Mouse (Mus musculus): ENCODE measurements around the gene Baiap2l1. TPM values are rescaled to one million over a fixed set of nuclear protein-coding genes. Genes with fewer than 3 reads are reported as not detected.

Gene Baiap2l1
- polyA plus RNA-seq, 1 experiment from 2014 or later: 1.6 TPM

- no peaks in the 10 kb centered on the region for H3K36me3 ChIP-seq
- H3K9me3 ChIP-seq: peaks cover 8% of the 10 kb centered on the region; the same call in 1 of the 2 replicates
- no peak overlapping the region for H3K4me2 ChIP-seq
- no peak overlapping the region for H3K9ac ChIP-seq
- 90% methylated on average over 13 of the region's 13 CpGs for WGBS
- no peak overlapping the region for H3K4me3 ChIP-seq
- no peak for ATAC-seq (ENCODE audit: low read depth)
- H3K27ac ChIP-seq (replicated peaks): no peak overlapping the region
- H3K27me3 ChIP-seq: no peaks in the 10 kb centered on the region
- H3K4me1 ChIP-seq (replicated peaks): peaks cover 18% of the 10 kb centered on the region
Measured at GRCm38 (mm10) chr5:144251876-144252577, 105.9 kb downstream of the Baiap2l1 start.

GRCm38 (mm10) chr5:144249871-144250270 is 108.0 kb downstream of the Baiap2l1 start:
- WGBS: 81% methylated on average over 3 of the region's 3 CpGs
- no peak overlapping the region for H3K27ac ChIP-seq (replicated peaks)
- H3K36me3 ChIP-seq: no peaks in the 10 kb centered on the region
- H3K27me3 ChIP-seq: no peaks in the 10 kb centered on the region
- no peak overlapping the region for H3K4me3 ChIP-seq
- ATAC-seq (ENCODE audit: low read depth): no peak
- no peak overlapping the region for H3K9ac ChIP-seq
- H3K9me3 ChIP-seq: peaks cover 8% of the 10 kb centered on the region; the same call in 1 of the 2 replicates
- no peak overlapping the region for H3K4me2 ChIP-seq
- H3K4me1 ChIP-seq (replicated peaks): peaks cover 6% of the 10 kb centered on the region

- no peak overlapping the region for H3K4me3 ChIP-seq
- H3K36me3 ChIP-seq: no peaks in the 10 kb centered on the region
- H3K9me3 ChIP-seq: peaks cover 8% of the 10 kb centered on the region; the same call in 1 of the 2 replicates
- H3K9ac ChIP-seq: no peak overlapping the region
- no peaks in the 10 kb centered on the region for H3K4me1 ChIP-seq (replicated peaks)
- H3K27ac ChIP-seq (replicated peaks): no peak overlapping the region
- H3K4me2 ChIP-seq: no peak overlapping the region
- 79% methylated on average over 10 of the region's 10 CpGs for WGBS
- no peaks in the 10 kb centered on the region for H3K27me3 ChIP-seq
- no peak for ATAC-seq (ENCODE audit: low read depth)
Measured at GRCm38 (mm10) chr5:144247906-144248585, 109.9 kb downstream of the Baiap2l1 start.

DNA sequence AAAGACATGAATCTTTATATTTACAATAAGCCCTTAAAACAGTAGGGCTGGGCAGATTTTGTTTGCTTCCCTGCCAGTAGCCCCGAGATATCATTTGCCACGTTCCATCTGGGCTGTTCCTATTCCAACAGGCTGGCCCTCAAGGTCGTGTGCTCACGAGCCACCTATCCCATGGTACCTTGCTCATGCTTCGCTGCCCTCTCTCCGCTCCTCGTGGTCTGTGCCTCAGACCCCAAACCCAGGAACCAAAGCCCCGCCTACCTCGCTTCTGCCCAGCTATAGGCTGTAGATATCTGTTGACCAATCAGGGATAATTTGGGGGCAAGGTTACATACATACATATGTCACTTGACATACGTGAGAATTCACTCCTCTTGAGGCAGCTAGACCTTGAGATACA is 110.6 kb downstream of the Baiap2l1 start:
- Histone ChIP-seq H3K27ac (replicated peaks) (no peak overlapping the region), H3K36me3 (no peaks in the 10 kb centered on the region), H3K4me2 (no peak overlapping the region), H3K9me3 (peaks cover 8% of the 10 kb centered on the region; the same call in 1 of the 2 replicates), H3K27me3 (no peaks in the 10 kb centered on the region), H3K4me1 (replicated peaks) (no peaks in the 10 kb centered on the region), H3K9ac (no peak overlapping the region), H3K4me3 (no peak overlapping the region)
- no peak for ATAC-seq (ENCODE audit: low read depth)
- WGBS: 85% methylated on average over 10 of the region's 10 CpGs

GRCm38 (mm10) chr5:144246669-144247068 is 111.2 kb downstream of the Baiap2l1 start:
- H3K4me3 ChIP-seq: no peak overlapping the region
- no peak overlapping the region for H3K27ac ChIP-seq (replicated peaks)
- WGBS: 89% methylated on average over 7 of the region's 7 CpGs
- no peaks in the 10 kb centered on the region for H3K36me3 ChIP-seq
- H3K9ac ChIP-seq: no peak overlapping the region
- no peak for ATAC-seq (ENCODE audit: low read depth)
- H3K27me3 ChIP-seq: no peaks in the 10 kb centered on the region
- no peak overlapping the region for H3K4me2 ChIP-seq
- H3K4me1 ChIP-seq (replicated peaks): no peaks in the 10 kb centered on the region
- H3K9me3 ChIP-seq: peaks cover 8% of the 10 kb centered on the region; the same call in 1 of the 2 replicates

DNA sequence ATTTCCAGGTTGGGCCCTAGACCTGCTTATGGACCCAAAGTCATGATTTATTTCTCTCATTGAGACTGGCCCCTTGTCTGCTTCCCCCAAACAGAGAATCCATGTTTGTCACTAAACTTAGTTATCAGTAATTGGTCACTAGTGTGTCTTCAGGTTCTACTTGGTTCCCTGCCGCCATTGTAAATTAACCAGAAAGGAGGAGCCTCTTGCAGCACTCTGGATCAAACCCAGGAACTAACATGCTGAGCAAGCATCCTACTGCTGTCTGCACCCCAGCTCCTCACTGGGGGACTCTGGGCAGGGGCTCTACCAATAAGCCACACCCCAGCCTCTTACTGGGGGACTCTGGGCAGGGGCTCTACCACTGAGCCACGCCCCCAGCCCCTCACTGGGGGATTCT is 112.3 kb downstream of the Baiap2l1 start:
- Histone ChIP-seq H3K4me1 (replicated peaks) (no peaks in the 10 kb centered on the region), H3K36me3 (no peaks in the 10 kb centered on the region), H3K9me3 (peaks cover 8% of the 10 kb centered on the region; the same call in 1 of the 2 replicates), H3K27me3 (no peaks in the 10 kb centered on the region), H3K9ac (no peak overlapping the region), H3K4me3 (no peak overlapping the region), H3K27ac (replicated peaks) (no peak overlapping the region), H3K4me2 (no peak overlapping the region)
- 78% methylated on average over 2 of the region's 2 CpGs for WGBS
- ATAC-seq (ENCODE audit: low read depth): no peak

DNA sequence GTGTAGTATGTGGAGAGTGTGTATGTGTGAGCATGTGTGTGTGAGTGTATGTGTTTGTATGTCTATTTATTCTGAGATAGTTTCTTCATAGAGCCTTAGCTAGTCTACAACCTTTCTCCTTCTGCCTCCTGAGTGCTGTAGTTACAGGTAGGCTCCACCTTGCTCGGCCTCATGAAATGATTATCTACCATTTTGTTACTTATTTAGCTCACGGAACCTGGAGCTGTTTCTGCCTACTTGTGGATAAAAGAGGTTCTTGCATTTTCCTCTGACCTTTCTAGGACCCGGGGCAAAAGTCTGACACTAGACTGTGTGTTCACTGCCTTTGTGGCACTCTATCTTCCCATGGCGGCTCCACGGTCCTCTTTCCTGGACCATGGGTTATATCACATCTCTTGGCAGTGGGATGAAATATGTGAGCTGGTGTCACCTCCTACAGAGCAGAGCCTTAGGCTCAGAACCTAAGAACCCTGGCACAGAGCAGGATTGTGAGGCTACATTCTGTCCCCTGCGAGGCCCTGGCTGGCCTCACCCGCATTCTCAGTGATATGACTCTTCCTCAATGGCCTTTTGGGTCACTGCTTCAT is 113.9 kb downstream of the Baiap2l1 start, which contains the start of gene Bri3:
Gene Bri3 (plus strand): TSS at position 537 of the 587 bp plus-strand sequence.
- no peak for ATAC-seq (ENCODE audit: low read depth)
- Histone ChIP-seq H3K27ac (replicated peaks) (no peak within 1 kb of the TSS), H3K36me3 (no peaks in the 10 kb centered on the region), H3K9me3 (no peaks in the 10 kb centered on the region), H3K4me1 (replicated peaks) (no peaks in the 10 kb centered on the region), H3K27me3 (no peaks in the 10 kb centered on the region), H3K4me3 (no peak within 1 kb of the TSS), H3K4me2 (no peak within 1 kb of the TSS), H3K9ac (no peak within 1 kb of the TSS)
- WGBS: 92% methylated on average over 7 of the region's 7 CpGs

- no peaks in the 10 kb centered on the region for H3K9me3 ChIP-seq
- H3K4me3 ChIP-seq: no peak overlapping the region
- no peaks in the 10 kb centered on the region for H3K27me3 ChIP-seq
- no peak for ATAC-seq (ENCODE audit: low read depth)
- no peak overlapping the region for H3K9ac ChIP-seq
- 83% methylated on average over 1 of the region's 1 CpGs for whole genome bisulfite sequencing
- H3K4me2 ChIP-seq: no peak overlapping the region
- H3K4me1 ChIP-seq (replicated peaks): no peaks in the 10 kb centered on the region
- H3K27ac ChIP-seq (replicated peaks): no peak overlapping the region
- no peaks in the 10 kb centered on the region for H3K36me3 ChIP-seq
Measured at GRCm38 (mm10) chr5:144238969-144239368, 118.9 kb downstream of the Baiap2l1 start.

- Histone ChIP-seq H3K9me3 (no peaks in the 10 kb centered on the region), H3K27me3 (no peaks in the 10 kb centered on the region), H3K4me1 (replicated peaks) (no peaks in the 10 kb centered on the region), H3K9ac (no peak overlapping the region), H3K4me3 (no peak overlapping the region), H3K36me3 (no peaks in the 10 kb centered on the region), H3K4me2 (no peak overlapping the region), H3K27ac (replicated peaks) (no peak overlapping the region)
- ATAC-seq (ENCODE audit: low read depth): no peak
- 82% methylated on average over 7 of the region's 7 CpGs for WGBS
Measured at GRCm38 (mm10) chr5:144234714-144235113, 123.2 kb downstream of the Baiap2l1 start.

DNA sequence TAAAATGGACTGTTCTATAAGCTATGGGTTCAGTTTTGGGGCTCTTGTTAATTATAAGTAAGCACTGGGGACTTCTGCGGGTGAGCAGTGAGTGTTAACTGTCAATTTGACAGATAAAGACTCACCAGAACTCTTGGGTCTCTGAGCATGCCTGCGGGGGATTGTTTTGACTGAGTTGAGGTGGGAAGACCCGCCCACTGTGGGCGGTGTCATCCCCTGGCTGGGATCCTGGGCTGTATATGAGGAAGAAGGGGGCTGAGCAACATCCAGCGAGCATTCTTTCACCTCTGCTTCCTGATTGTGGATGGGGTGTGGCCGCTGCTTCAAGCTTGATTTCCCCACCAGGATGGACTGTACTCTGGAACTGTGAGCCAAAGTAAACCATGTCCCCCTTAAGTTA is 123.7 kb downstream of the Baiap2l1 start:
- Histone ChIP-seq H3K36me3 (no peaks in the 10 kb centered on the region), H3K4me2 (no peak overlapping the region), H3K27ac (replicated peaks) (no peak overlapping the region), H3K27me3 (no peaks in the 10 kb centered on the region), H3K4me1 (replicated peaks) (no peaks in the 10 kb centered on the region), H3K4me3 (no peak overlapping the region), H3K9me3 (no peaks in the 10 kb centered on the region), H3K9ac (no peak overlapping the region)
- no peak for ATAC-seq (ENCODE audit: low read depth)
- 81% methylated on average over 6 of the region's 6 CpGs for WGBS

DNA sequence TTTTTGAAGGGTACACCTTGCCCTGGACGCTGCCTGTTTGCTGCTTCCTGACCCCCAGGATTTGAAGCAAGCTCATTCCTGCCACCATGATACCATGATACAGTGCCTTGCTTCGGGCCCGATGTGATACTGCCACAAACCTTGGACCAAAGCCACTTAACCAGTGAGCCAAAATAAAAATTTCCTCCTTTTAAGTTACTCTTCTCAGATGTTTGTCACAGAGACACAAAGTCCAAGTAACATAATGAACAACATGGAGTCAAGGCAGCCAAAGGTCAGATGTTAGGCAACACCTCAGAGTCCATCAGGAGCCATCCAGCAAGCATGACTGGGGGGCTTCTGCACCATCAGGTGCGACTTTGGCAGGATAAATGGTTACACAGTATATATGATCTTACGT is 125.4 kb downstream of the Baiap2l1 start:
- ATAC-seq (ENCODE audit: low read depth): no peak
- Histone ChIP-seq H3K4me1 (replicated peaks) (no peaks in the 10 kb centered on the region), H3K36me3 (no peaks in the 10 kb centered on the region), H3K9me3 (no peaks in the 10 kb centered on the region), H3K9ac (no peak overlapping the region), H3K4me2 (no peak overlapping the region), H3K27ac (replicated peaks) (no peak overlapping the region), H3K27me3 (no peaks in the 10 kb centered on the region), H3K4me3 (no peak overlapping the region)
- 84% methylated on average over 5 of the region's 5 CpGs for WGBS

GRCm38 (mm10) chr5:144231410-144231809 is 126.5 kb downstream of the Baiap2l1 start:
- no peak overlapping the region for H3K4me3 ChIP-seq
- no peak for ATAC-seq (ENCODE audit: low read depth)
- H3K9me3 ChIP-seq: no peaks in the 10 kb centered on the region
- H3K9ac ChIP-seq: no peak overlapping the region
- WGBS: 83% methylated on average over 1 of the region's 1 CpGs
- H3K27ac ChIP-seq (replicated peaks): no peak overlapping the region
- no peaks in the 10 kb centered on the region for H3K4me1 ChIP-seq (replicated peaks)
- H3K27me3 ChIP-seq: no peaks in the 10 kb centered on the region
- H3K36me3 ChIP-seq: no peaks in the 10 kb centered on the region
- H3K4me2 ChIP-seq: no peak overlapping the region
